Mouse (Mus musculus) midbrain, embryonic 16.5 days (tissue): ENCODE data around the gene Amhr2. TPM values are rescaled to one million over a fixed set of nuclear protein-coding genes. Genes with fewer than 3 reads are reported as not detected.

Source experiments
- ATAC-seq: fragments of 200-750 bp; cut with Nextera tagmentation; 2 replicates; pipeline ENCODE4 v1.8.0; 2017; ENCODE audit warnings: moderate TSS enrichment
- H3K27ac ChIP-seq: fragments of 300-500 bp; sonication (generic); 2 replicates; pipeline ENCODE4 v1.5.1; 2014; ENCODE audit warnings: mild to moderate bottlenecking, low read length, mixed read lengths
- H3K27me3 ChIP-seq: fragments of 300-500 bp; sonication (generic); 2 replicates; pipeline ENCODE4 v1.6.1; 2014; ENCODE audit warnings: low read depth, low read length, mixed read lengths; ENCODE audit not compliant: control insufficient read depth, insufficient read depth
- H3K36me3 ChIP-seq: fragments of 300-500 bp; sonication (generic); 2 replicates; pipeline ENCODE4 v1.6.1; 2014; ENCODE audit warnings: mild to moderate bottlenecking, low read length, moderate library complexity, mixed read lengths; ENCODE audit not compliant: control insufficient read depth, insufficient read depth
- H3K4me1 ChIP-seq: fragments of 300-500 bp; sonication (generic); 2 replicates; pipeline ENCODE4 v1.6.1; 2014; ENCODE audit warnings: mild to moderate bottlenecking, low read length, mixed read lengths; ENCODE audit not compliant: control insufficient read depth, insufficient read depth
- H3K4me2 ChIP-seq: fragments of 300-500 bp; sonication (generic); 2 replicates; pipeline ENCODE4 v1.6.1; 2014; ENCODE audit warnings: mild to moderate bottlenecking, low read length, mixed read lengths
- H3K4me3 ChIP-seq: fragments of 300-500 bp; sonication (generic); 2 replicates; pipeline ENCODE4 v1.5.1; 2014; ENCODE audit warnings: low read depth, mild to moderate bottlenecking, low read length, moderate library complexity, mixed read lengths
- H3K9ac ChIP-seq: fragments of 300-500 bp; sonication (generic); 2 replicates; pipeline ENCODE4 v1.6.1; 2014; ENCODE audit warnings: low read depth, low read length, mixed read lengths
- H3K9me3 ChIP-seq: fragments of 300-500 bp; sonication (generic); replicated peaks from 2 replicates; pipeline ENCODE4 v1.6.1; 2014; ENCODE audit warnings: mild to moderate bottlenecking, low read length, mixed read lengths; ENCODE audit not compliant: control insufficient read depth, poor library complexity, severe bottlenecking
- WGBS: fragments of 180-500 bp; shearing (Covaris S2); extraction: QIAGEN DNeasy Blood & Tissue Kit; methylation state at CpG from one replicate; pipeline ENCODE4 v1.1.7; 2014; 5-methylcytosine and 5-hydroxymethylcytosine counted together
- polyA plus RNA-seq: library from polyadenylated mRNA; unstranded; fragments of >200 nt; fragmentation: Nextera tagmentation; extraction: Ambion mirVana; gene quantifications from 2 replicates; pipeline ENCODE4 v1.2.1, GENCODE M21; 2015

The Amhr2 gene
- polyA plus RNA-seq, 1 experiment from 2014 or later = 0.15 TPM

DNA sequence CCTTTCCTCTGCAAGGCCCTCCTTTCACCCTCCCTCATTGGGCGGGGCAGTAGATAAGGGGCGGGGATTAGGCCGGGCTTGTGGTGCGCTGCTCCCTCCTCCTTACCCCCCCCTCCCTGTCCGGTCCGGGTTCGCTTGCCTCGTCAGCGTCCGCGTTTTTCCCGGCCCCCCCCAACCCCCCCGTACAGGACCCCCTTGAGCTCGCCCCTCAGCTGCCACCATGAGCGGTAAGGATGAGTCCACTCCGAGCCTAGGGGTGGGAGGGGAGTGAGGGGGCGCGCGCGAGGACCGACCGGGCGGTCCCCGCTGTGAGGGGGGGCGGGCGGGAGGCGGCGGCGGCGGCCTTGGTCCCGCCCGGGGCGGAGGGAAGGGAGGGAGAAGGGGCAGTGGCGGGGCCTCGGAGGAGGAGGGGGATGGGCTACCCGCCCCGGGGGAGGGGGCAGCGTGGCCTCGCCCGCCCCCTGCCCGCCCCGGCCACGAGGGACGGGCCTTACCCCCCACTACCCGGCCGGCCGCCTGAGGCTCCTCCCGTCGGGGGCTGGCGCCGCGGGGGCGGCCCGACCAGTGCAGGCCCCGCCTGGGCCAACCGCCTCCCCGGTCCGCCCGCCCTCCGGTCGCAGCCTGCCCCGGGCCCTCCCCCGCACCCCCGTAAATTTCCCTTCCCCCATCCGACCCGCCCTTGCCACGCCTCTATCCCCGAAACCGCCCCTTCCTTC lies 38.8 kb upstream of the Amhr2 start:
- H3K4me2 ChIP-seq = peak overlapping the region; percentile 53
- ATAC-seq = no peak
- peak overlapping the region; percentile 92 for H3K27ac ChIP-seq
- peak overlapping the region; percentile 86 for H3K9ac ChIP-seq
- no peaks in the 10 kb centered on the region for H3K9me3 ChIP-seq
- 3% methylated on average over 24 of the region's 69 CpGs for WGBS
- H3K27me3 ChIP-seq = no peaks in the 10 kb centered on the region
- H3K36me3 ChIP-seq = peaks cover 23% of the 10 kb centered on the region
- H3K4me1 ChIP-seq = peaks cover 43% of the 10 kb centered on the region
- H3K4me3 ChIP-seq = peak overlapping the region; percentile 77

DNA sequence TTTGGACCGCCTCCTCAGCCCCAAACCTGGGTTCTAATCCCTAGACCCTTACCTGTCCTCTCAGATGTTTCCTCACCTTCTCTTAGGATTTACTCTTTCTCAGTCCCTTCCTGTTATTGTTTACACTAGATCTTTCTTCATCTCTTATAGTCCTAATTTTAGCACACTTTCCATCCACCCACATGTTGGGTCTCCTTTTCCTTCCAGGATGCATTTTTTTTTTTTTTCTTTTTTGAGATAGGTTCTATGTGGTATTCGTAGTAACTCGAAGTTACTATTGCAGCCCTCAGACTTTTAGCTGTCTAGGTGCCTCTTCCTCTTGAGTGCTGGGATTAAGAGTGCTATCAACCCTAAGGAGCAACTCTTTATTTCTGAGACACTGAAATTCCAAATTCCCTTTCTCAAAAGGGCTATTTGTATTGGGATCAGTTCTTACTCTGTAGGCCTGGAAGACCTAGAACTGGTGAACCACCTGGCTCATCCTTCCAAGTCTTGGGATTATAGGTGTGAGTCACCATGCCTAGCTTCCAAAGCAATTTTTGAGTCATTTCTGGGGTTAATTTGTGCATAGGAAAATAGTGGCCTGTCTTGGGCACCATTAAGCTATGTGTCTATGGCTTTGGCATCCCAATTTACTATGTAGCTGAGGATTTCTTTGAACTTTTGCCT lies 38.1 kb upstream of the Amhr2 start:
- H3K9ac ChIP-seq = peak overlapping the region; percentile 86
- peaks cover 23% of the 10 kb centered on the region for H3K36me3 ChIP-seq
- peak overlapping the region; percentile 53 for H3K4me2 ChIP-seq
- no peak for ATAC-seq
- H3K4me3 ChIP-seq = peak overlapping the region; percentile 77
- WGBS = 34% methylated on average over 2 of the region's 3 CpGs
- H3K9me3 ChIP-seq = no peaks in the 10 kb centered on the region
- H3K27me3 ChIP-seq = no peaks in the 10 kb centered on the region
- H3K27ac ChIP-seq = peak overlapping the region; percentile 92
- peaks cover 49% of the 10 kb centered on the region for H3K4me1 ChIP-seq

GRCm38 (mm10) chr15:102407681-102408557 lies 37.2 kb upstream of the Amhr2 start:
- ATAC-seq = no peak
- no peak overlapping the region for H3K9ac ChIP-seq
- H3K4me2 ChIP-seq = peak overlapping the region; percentile 53; the same call in 1 of the 2 replicates
- H3K4me1 ChIP-seq = peaks cover 49% of the 10 kb centered on the region
- 94% methylated on average over 10 of the region's 10 CpGs for WGBS
- H3K27me3 ChIP-seq = no peaks in the 10 kb centered on the region
- peaks cover 26% of the 10 kb centered on the region for H3K36me3 ChIP-seq
- no peak overlapping the region for H3K27ac ChIP-seq
- H3K9me3 ChIP-seq = no peaks in the 10 kb centered on the region
- H3K4me3 ChIP-seq = no peak overlapping the region

DNA sequence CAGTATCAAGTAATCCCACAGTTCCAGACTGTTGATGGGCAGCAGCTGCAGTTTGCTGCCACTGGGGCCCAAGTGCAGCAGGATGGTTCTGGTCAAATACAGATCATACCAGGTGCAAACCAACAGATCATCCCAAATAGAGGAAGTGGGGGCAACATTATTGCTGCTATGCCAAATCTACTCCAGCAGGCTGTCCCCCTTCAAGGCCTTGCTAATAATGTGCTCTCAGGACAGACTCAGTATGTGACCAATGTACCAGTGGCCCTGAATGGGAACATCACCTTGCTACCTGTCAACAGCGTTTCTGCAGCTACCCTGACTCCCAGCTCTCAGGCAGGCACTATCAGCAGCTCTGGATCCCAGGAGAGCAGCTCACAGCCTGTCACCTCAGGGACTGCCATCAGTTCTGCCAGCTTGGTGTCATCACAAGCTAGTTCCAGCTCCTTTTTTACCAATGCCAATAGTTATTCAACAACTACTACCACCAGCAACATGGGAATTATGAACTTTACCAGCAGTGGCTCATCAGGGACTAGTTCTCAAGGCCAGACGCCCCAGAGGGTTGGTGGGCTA lies 36.5 kb upstream of the Amhr2 start:
- H3K4me1 ChIP-seq = peaks cover 49% of the 10 kb centered on the region
- no peaks in the 10 kb centered on the region for H3K9me3 ChIP-seq
- H3K27me3 ChIP-seq = no peaks in the 10 kb centered on the region
- no peak overlapping the region for H3K4me3 ChIP-seq
- no peak overlapping the region for H3K4me2 ChIP-seq
- H3K27ac ChIP-seq = no peak overlapping the region
- ATAC-seq = no peak
- H3K36me3 ChIP-seq = peaks cover 28% of the 10 kb centered on the region
- WGBS = 89% methylated on average over 2 of the region's 2 CpGs
- 0 out of 2 replicates have a peak overlapping the region, but pooled peaks have one; percentile 6 for H3K9ac ChIP-seq

- H3K27ac ChIP-seq = no peak overlapping the region
- peaks cover 28% of the 10 kb centered on the region for H3K36me3 ChIP-seq
- WGBS = 95% methylated on average over 3 of the region's 3 CpGs
- H3K9me3 ChIP-seq = no peaks in the 10 kb centered on the region
- no peak overlapping the region for H3K4me3 ChIP-seq
- no peak overlapping the region for H3K9ac ChIP-seq
- ATAC-seq = no peak
- peak overlapping the region; percentile 5; the same call in 1 of the 2 replicates for H3K4me2 ChIP-seq
- H3K27me3 ChIP-seq = no peaks in the 10 kb centered on the region
- peaks cover 49% of the 10 kb centered on the region for H3K4me1 ChIP-seq
Measured at GRCm38 (mm10) chr15:102409286-102409685, 35.9 kb upstream of the Amhr2 start.

DNA sequence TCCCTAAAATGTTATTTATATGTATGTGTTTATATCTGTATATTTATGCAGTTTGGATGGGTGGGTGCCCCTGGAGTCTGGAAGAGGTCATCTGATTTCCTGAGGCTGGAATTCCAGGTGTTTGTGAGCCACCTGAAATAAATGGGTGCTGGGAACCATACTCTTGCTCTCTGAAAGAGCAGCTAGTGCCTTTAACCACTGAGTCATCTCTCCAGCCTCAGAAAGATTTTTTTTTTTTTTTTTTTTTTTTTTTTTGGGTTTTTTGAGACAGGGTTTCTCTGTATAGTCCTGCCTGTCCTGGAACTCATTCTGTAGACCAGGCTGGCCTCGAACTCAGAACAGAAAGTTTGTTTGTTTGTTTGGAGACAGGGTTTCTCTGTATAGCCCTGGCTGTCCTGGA lies 34.1 kb upstream of the Amhr2 start:
- H3K4me2 ChIP-seq = no peak overlapping the region

DNA sequence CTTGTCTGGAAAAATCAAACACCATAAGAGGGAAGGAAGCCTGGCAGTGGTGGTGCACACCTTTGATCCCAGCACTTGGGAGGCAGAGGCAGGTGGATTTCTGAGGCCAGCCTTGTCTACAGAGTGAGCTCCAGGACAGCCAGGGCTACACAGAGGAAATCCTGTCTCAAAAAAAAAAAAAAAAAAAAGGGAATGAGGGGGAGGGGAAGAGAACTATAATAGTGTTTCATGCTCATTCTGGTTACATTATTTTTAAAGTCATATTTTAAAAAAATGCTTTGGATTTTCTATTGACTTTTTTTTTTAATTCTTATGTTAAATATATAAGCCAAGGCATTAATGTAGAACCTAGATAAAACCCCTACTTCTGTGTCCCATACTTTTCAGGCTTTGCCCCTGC lies 31.5 kb upstream of the Amhr2 start:
- H3K9me3 ChIP-seq = no peaks in the 10 kb centered on the region
- H3K4me1 ChIP-seq = peaks cover 32% of the 10 kb centered on the region
- H3K9ac ChIP-seq = no peak overlapping the region
- H3K27ac ChIP-seq = no peak overlapping the region
- peaks cover 21% of the 10 kb centered on the region for H3K36me3 ChIP-seq
- no peak overlapping the region for H3K4me2 ChIP-seq
- no peak for ATAC-seq
- no peak overlapping the region for H3K4me3 ChIP-seq
- H3K27me3 ChIP-seq = no peaks in the 10 kb centered on the region

More for the DNA sequence above, 34.1 kb upstream of the Amhr2 start:
- ATAC-seq = no peak
- peaks cover 28% of the 10 kb centered on the region for H3K36me3 ChIP-seq
- H3K4me1 ChIP-seq = peaks cover 47% of the 10 kb centered on the region
- no peak overlapping the region for H3K9ac ChIP-seq
- no peak overlapping the region for H3K27ac ChIP-seq
- no peak overlapping the region for H3K4me3 ChIP-seq
- H3K27me3 ChIP-seq = no peaks in the 10 kb centered on the region
- H3K9me3 ChIP-seq = no peaks in the 10 kb centered on the region
- WGBS = 92% methylated on average over 1 of the region's 1 CpGs

DNA sequence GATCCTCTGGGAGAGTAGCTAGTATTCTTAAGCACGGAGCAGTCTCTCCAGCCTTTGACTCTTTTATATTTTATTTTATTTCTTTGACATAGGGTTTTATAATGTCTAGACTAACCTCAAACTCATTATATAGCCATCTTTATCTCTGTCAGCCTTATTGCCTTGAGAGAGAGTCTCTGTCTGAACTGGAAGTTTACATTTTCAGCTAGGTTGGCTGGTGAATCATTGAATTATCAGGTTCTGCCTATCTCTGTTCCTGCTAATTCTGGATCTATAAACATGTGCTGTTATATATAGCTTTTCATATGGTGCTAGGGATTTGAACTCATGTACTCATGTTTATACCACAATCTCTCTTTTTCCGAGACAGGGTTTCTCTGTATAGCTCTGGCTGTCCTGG lies 27.6 kb upstream of the Amhr2 start:
- 86% methylated on average over 2 of the region's 2 CpGs for WGBS
- no peaks in the 10 kb centered on the region for H3K27me3 ChIP-seq
- no peaks in the 10 kb centered on the region for H3K9me3 ChIP-seq
- H3K36me3 ChIP-seq = peaks cover 5% of the 10 kb centered on the region; the same call in 1 of the 2 replicates
- H3K9ac ChIP-seq = no peak overlapping the region
- H3K4me2 ChIP-seq = no peak overlapping the region
- peaks cover 2% of the 10 kb centered on the region; the same call in 1 of the 2 replicates for H3K4me1 ChIP-seq
- H3K4me3 ChIP-seq = no peak overlapping the region
- H3K27ac ChIP-seq = no peak overlapping the region
- no peak for ATAC-seq
